Mouse (Mus musculus) embryonic facial prominence, embryonic 11.5 days (tissue): ENCODE measurements around the gene E130309D02Rik. TPM values are rescaled to one million over a fixed set of nuclear protein-coding genes. Genes with fewer than 3 reads are reported as not detected.
A peak's percentile ranks its signal among the peaks of the same experiment; 100 is the strongest.

Source experiments
- ATAC-seq: fragments of 200-750 bp; cut with Nextera tagmentation; replicated peaks from 2 replicates; pipeline ENCODE4 v1.8.0; 2017; ENCODE audit warnings: low read depth; ENCODE audit not compliant: insufficient number of reproducible peaks, low FRiP score, low TSS enrichment
- DNase-seq: peaks from one replicate; pipeline ENCODE4 v3.0.0-alpha.2; 2015; ENCODE audit warnings: low spot score
- H3K27ac ChIP-seq: fragments of 300-500 bp; sonication (generic); replicated peaks from 2 replicates; pipeline ENCODE4 v1.5.1; 2014; ENCODE audit warnings: mild to moderate bottlenecking, low read depth, low read length, control low read depth
- H3K27me3 ChIP-seq: fragments of 300-500 bp; sonication (generic); 2 replicates; pipeline ENCODE4 v1.6.1; 2014; ENCODE audit warnings: mild to moderate bottlenecking, low read length, moderate library complexity, mixed read lengths; ENCODE audit not compliant: control insufficient read depth, insufficient read depth
- H3K36me3 ChIP-seq: fragments of 300-500 bp; sonication (generic); replicated peaks from 2 replicates; pipeline ENCODE4 v1.6.1; 2014; ENCODE audit warnings: low read depth, mild to moderate bottlenecking, low read length, moderate library complexity, mixed read lengths; ENCODE audit not compliant: control insufficient read depth, insufficient read depth
- H3K4me1 ChIP-seq: fragments of 300-500 bp; sonication (generic); 2 replicates; pipeline ENCODE4 v1.6.1; 2014; ENCODE audit warnings: low read length, mixed read lengths; ENCODE audit not compliant: control insufficient read depth, insufficient read depth
- H3K4me2 ChIP-seq: fragments of 300-500 bp; sonication (generic); 2 replicates; pipeline ENCODE4 v1.6.1; 2014; ENCODE audit warnings: low read depth, mild to moderate bottlenecking, control low read depth, low read length, moderate library complexity
- H3K4me3 ChIP-seq: fragments of 300-500 bp; sonication (generic); 2 replicates; pipeline ENCODE4 v1.5.1; 2014; ENCODE audit warnings: low read depth, low read length, control low read depth
- H3K9ac ChIP-seq: fragments of 300-500 bp; sonication (generic); replicated peaks from 2 replicates; pipeline ENCODE4 v1.6.1; 2014; ENCODE audit warnings: mild to moderate bottlenecking, control low read depth, low read length
- H3K9me3 ChIP-seq: fragments of 300-500 bp; sonication (generic); replicated peaks from 2 replicates; pipeline ENCODE4 v1.6.1; 2016; ENCODE audit warnings: mild to moderate bottlenecking, low read length, inconsistent platforms, mixed read lengths; ENCODE audit not compliant: control insufficient read depth
- WGBS: fragments of 180-500 bp; shearing (Covaris S2); extraction: QIAGEN DNeasy Blood & Tissue Kit; methylation state at CpG from one replicate; pipeline ENCODE4 v1.1.7; 2014; 5-methylcytosine and 5-hydroxymethylcytosine counted together
- polyA plus RNA-seq: library from polyadenylated mRNA; unstranded; fragments of >200 nt; fragmentation: Nextera tagmentation; extraction: Ambion mirVana; gene quantifications from 2 replicates; pipeline ENCODE4 v1.2.1, GENCODE M21; 2014

E130309D02Rik gene
- polyA plus RNA-seq, 1 experiment from 2014 or later = 35.5 TPM

DNA sequence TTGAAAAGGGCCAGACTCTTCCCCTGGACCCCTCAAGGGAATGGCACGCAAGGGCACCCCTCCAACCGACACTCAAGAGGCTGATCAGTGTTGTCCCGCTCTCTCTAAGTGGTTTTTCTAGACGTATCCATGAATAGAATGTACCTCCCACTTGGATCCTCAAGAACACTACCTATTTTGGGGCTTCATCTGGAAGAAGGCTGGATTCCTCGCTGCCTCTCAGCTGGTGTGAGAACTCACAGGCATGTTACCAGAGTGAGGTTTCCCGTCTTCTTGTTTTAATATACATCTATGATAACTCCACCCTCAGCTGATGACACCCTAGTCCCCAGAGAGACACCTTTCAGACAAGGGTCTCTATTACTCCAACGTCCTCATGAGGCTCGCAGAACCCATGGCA is 53.5 kb downstream of the E130309D02Rik start:
- no peak for DNase-seq
- ATAC-seq = no peak
- Histone ChIP-seq H3K4me2 (no peak overlapping the region), H3K4me1 (no peaks in the 10 kb centered on the region), H3K27ac (no peak overlapping the region), H3K9ac (no peak overlapping the region), H3K27me3 (peaks cover 11% of the 10 kb centered on the region), H3K4me3 (no peak overlapping the region), H3K36me3 (no peaks in the 10 kb centered on the region; the same call in none of the 2 replicates), H3K9me3 (no peaks in the 10 kb centered on the region)
- 93% methylated on average over 8 of the region's 8 CpGs for whole genome bisulfite sequencing

DNA sequence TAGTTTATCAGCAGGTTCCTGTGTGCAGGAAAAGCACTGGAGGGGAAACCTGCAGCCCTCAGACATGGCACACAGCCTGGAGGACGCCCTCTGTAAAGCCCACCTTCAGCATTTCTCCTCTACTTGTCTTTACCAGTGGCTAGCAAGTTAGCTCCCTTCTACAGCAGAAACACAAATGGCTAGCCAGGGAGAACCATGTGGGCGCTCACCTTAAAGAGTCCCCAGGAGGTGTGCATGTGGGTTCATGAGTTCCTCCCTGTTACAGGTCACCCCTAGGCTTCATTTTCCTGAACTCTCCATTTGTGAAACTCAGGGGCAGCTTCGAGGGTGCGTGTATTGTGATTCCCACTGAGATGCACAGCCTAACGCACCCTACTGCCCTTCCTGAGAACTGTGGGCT is 59.4 kb downstream of the E130309D02Rik start:
- Histone ChIP-seq H3K4me1 (peaks cover 5% of the 10 kb centered on the region; the same call in 1 of the 2 replicates), H3K9me3 (no peaks in the 10 kb centered on the region), H3K36me3 (no peaks in the 10 kb centered on the region), H3K27me3 (peaks cover 68% of the 10 kb centered on the region), H3K27ac (no peak overlapping the region), H3K9ac (no peak overlapping the region), H3K4me3 (no peak overlapping the region), H3K4me2 (no peak overlapping the region)
- ATAC-seq = no peak
- 73% methylated on average over 5 of the region's 5 CpGs for WGBS
- no peak for DNase-seq

DNA sequence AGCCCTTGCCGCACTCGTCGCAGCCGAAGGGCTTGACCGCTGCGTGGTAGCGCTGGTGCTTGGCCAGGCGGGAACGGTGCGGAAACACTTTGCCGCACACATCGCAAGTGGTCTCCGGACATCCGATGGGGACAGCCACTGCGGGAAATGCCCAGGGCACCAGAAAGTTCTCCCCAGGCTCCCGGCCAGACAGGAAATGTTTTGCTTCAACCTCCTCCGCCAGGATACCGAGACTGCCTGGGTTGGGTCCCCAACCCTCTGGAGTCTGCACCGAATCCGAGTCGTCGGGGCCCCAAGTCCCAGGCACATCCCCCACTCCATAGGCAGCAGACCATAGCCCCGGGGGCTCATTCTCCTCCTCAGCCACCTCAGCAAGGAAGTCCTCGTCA is 60.0 kb downstream of the E130309D02Rik start:
- no peak overlapping the region for H3K9ac ChIP-seq
- peaks cover 5% of the 10 kb centered on the region; the same call in 1 of the 2 replicates for H3K4me1 ChIP-seq
- no peaks in the 10 kb centered on the region for H3K36me3 ChIP-seq
- no peak overlapping the region for H3K4me2 ChIP-seq
- H3K9me3 ChIP-seq = no peaks in the 10 kb centered on the region
- no peak overlapping the region for H3K27ac ChIP-seq
- no peak overlapping the region for H3K4me3 ChIP-seq
- ATAC-seq (no peak), DNase-seq (no peak)
- 6% methylated on average over 24 of the region's 24 CpGs for whole genome bisulfite sequencing
- peaks cover 68% of the 10 kb centered on the region for H3K27me3 ChIP-seq

DNA sequence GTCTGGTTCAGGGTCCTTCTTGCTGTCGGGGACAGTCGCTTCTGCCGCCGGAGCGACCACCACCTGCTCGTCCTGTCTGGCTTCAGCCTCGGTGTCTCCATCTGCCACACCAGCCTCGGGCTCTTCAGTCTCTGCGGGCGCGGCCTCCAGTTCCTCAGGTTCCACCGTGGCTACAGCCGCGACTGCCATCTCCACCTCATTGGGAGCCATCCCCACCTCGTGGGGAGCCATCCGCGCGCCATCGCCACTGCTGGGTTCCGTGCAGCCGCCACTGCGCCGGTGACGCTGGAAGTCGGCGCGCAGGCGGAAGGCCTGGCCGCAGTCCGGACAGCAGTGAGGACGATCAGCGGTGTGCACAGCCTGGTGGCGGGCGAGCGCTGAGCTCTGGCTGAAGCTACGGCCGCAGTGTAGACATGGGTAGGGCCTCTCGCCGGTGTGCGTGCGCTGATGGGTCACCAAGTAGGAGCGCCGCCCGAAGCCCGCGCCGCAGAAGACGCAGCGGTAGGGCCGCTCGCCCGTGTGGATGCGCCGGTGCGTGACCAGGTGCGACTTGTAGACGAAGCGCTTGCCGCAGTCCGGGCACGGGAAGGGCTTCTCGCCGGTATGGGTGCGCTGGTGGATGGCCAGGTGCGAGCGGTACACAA is 60.6 kb downstream of the E130309D02Rik start:
- ATAC-seq (peak; percentile 50; the same call in 1 of the 2 replicates), DNase-seq (no peak)
- Histone ChIP-seq H3K36me3 (no peaks in the 10 kb centered on the region), H3K4me1 (peaks cover 5% of the 10 kb centered on the region; the same call in 1 of the 2 replicates), H3K9ac (no peak overlapping the region), H3K27me3 (peaks cover 68% of the 10 kb centered on the region), H3K4me3 (0 out of 2 replicates have a peak overlapping the region, but pooled peaks have one; percentile 8), H3K9me3 (no peaks in the 10 kb centered on the region), H3K27ac (no peak overlapping the region), H3K4me2 (peak overlapping the region; percentile 89)
- WGBS = 3% methylated on average over 66 of the region's 66 CpGs

DNA sequence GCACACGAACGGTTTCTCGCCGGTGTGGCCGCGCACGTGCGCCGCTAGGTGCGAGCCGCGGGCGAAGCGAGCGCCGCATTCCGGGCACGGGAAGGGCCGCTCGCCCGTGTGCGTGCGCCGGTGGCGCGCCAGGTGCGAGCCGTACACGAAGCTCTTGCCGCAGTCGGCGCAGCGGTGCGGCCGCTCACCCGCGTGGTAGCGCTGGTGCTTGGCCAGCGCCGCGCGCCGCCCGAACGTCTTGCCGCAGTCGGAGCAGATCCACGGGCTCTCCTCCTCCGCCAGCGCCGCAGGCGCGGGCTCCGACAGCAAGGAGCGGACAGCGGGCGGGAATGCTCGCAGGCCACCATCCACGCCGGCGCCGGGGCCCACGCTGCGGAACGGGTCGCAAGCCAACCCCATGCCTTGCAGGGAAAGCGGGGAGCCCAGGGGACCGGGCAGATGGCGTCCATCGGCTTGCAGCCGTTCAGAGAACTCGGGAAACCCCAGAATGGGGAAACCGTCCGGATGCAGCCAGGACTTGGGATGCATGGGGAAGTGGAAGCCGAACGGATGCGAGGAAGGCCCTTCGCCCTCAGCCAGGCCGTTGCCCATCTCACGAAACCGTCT is 61.2 kb downstream of the E130309D02Rik start:
- DNase-seq (peak; percentile 34), ATAC-seq (no peak)
- peak overlapping the region; percentile 38 for H3K4me3 ChIP-seq
- peak overlapping the region; percentile 89 for H3K4me2 ChIP-seq
- H3K27ac ChIP-seq = no peak overlapping the region
- no peaks in the 10 kb centered on the region for H3K36me3 ChIP-seq
- no peaks in the 10 kb centered on the region for H3K9me3 ChIP-seq
- H3K4me1 ChIP-seq = peaks cover 5% of the 10 kb centered on the region; the same call in 1 of the 2 replicates
- H3K9ac ChIP-seq = peak overlapping the region; percentile 39
- WGBS = 3% methylated on average over 77 of the region's 81 CpGs
- H3K27me3 ChIP-seq = peaks cover 68% of the 10 kb centered on the region

DNA sequence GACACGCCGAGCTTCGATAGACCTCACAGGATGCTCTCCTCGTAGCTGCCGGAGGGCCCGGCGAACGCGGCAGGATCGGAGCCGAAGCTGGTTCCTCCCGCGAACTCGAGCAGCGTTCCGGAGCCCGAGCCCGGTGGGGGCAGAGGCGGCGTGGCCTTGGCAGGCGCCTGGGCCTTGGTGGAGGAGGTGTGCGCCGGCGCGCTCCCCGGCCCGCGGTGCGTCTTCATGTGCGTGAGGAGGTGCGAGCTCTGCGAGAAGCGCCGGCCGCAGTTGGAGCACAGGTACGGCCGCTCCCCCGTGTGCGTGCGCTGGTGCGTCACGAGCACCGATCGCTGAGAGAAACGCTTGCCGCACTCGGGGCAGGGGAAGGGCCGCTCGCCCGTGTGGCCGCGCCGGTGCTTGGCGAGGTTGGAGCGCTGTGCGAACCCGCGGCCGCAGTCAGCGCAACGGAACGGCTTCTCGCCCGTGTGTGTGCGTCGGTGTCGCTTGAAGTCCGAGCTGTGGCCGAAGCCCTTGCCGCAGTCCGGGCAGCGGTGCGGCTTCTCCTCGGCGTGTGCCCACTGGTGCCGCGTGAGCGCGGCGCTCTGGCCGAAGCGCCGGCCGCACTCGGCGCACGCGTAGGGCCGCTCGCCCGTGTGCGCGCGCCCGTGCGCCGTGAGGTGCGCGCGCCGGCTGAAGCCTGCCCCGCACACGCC is 61.8 kb downstream of the E130309D02Rik start:
- no peaks in the 10 kb centered on the region for H3K9me3 ChIP-seq
- peaks cover 68% of the 10 kb centered on the region for H3K27me3 ChIP-seq
- peaks cover 5% of the 10 kb centered on the region; the same call in 1 of the 2 replicates for H3K4me1 ChIP-seq
- H3K4me2 ChIP-seq = peak overlapping the region; percentile 89
- H3K27ac ChIP-seq = no peak overlapping the region
- ATAC-seq (no peak), DNase-seq (peak; percentile 29)
- peak overlapping the region; percentile 39 for H3K9ac ChIP-seq
- WGBS = 3% methylated on average over 91 of the region's 103 CpGs
- peak overlapping the region; percentile 38 for H3K4me3 ChIP-seq
- no peaks in the 10 kb centered on the region for H3K36me3 ChIP-seq

DNA sequence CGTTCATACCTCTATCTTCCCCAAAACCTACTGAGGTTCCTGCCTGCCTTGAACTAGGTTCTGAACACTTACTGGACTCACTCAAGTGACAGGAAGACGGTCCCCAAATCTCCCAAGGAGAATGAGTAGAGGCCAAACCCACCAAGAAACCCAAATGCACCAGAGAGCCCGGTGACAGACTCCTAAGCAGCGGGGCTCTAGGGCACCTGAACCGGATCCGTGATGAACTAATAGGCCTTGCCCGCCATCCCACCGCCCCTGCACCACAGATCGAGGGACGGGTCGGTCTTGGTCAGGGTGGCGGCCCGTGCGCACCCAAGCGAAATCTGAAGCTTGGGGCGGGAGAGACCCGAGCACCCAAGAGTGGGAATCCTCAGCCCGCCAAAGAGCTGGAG is 62.4 kb downstream of the E130309D02Rik start:
- no peak overlapping the region for H3K9ac ChIP-seq
- H3K9me3 ChIP-seq = no peaks in the 10 kb centered on the region
- DNase-seq = no peak
- no peaks in the 10 kb centered on the region for H3K36me3 ChIP-seq
- H3K4me1 ChIP-seq = peaks cover 5% of the 10 kb centered on the region; the same call in 1 of the 2 replicates
- H3K27me3 ChIP-seq = peaks cover 68% of the 10 kb centered on the region
- ATAC-seq = no peak
- peak overlapping the region; percentile 38; the same call in 1 of the 2 replicates for H3K4me3 ChIP-seq
- H3K27ac ChIP-seq = no peak overlapping the region
- WGBS = 10% methylated on average over 18 of the region's 18 CpGs
- H3K4me2 ChIP-seq = peak overlapping the region; percentile 89

DNA sequence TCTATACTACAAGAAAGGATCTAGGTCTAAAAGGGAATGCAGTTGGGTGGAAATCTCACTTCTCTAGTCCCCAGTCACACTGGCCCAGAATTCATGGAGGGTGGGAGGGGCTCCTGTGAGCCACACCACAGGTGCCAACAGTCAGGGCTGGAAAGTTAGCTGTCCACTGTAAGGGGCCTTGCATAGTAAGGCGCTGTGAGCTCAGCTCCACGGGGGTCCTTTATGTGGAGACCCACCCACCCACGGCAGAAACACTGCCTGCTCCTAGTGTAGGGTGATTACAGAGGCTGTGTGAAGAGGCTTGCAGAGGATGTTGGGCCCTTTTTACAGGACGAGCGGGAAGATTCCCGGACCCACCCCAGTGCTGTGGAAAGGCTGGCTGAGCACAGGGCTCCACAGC is 63.1 kb downstream of the E130309D02Rik start:
- H3K4me2 ChIP-seq = no peak overlapping the region
- no peak overlapping the region for H3K27ac ChIP-seq
- no peaks in the 10 kb centered on the region for H3K36me3 ChIP-seq
- 37% methylated on average over 6 of the region's 6 CpGs for WGBS
- H3K4me1 ChIP-seq = peaks cover 5% of the 10 kb centered on the region; the same call in 1 of the 2 replicates
- no peak overlapping the region for H3K4me3 ChIP-seq
- peaks cover 60% of the 10 kb centered on the region for H3K27me3 ChIP-seq
- no peak for ATAC-seq
- no peaks in the 10 kb centered on the region for H3K9me3 ChIP-seq
- no peak for DNase-seq
- H3K9ac ChIP-seq = no peak overlapping the region
